Mouse (Mus musculus): ENCODE results near the gene Gmpr.

DNA sequence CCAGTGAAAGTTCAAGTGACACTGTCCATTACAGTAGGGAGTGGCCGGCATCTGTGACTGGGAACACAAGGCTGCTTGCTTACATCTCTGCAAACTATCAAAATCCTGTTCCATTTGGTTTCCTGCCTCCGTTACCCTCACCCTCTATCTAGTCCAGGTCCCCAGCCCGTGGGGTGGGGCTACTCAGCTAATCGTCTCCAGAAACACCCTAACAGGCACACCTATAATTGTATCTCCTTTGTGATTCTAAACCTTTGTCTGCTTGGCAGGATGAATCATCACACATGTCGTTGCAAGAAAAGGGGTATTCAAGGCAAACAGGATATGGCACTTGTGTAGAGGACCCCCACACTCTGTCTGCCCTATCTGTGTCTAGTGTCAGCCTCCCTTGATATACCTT lies 40.3 kb downstream of the Gmpr start:
- no peak for TF ChIP-seq EP300 (IDR thresholded peaks at IDR 0.05; ENCODE audit: insufficient read depth, low read depth, low read length)
- no peak for TF ChIP-seq POLR2A (IDR thresholded peaks at IDR 0.05; ENCODE audit: insufficient read depth, low read depth, low read length)

Measured in heart, adult 2 months (tissue).